Mouse (Mus musculus) stomach, postnatal 0 days (tissue): ENCODE results near the gene Gm1527. TPM values are rescaled to one million over a fixed set of nuclear protein-coding genes. Genes with fewer than 3 reads are reported as not detected.

Experiments used
- ATAC-seq: fragments of 200-750 bp; cut with Nextera tagmentation; 2 replicates; pipeline ENCODE4 v1.8.0; 2017; ENCODE audit not compliant: low FRiP score, low TSS enrichment
- DNase-seq: peaks from one replicate; pipeline ENCODE4 v3.0.0-alpha.2; 2016; ENCODE audit warnings: low spot score
- H3K27ac ChIP-seq: fragments of 300-500 bp; sonication (generic); replicated peaks from 2 replicates; pipeline ENCODE4 v1.5.1; 2014; ENCODE audit warnings: mild to moderate bottlenecking, control low read depth
- H3K27me3 ChIP-seq: fragments of 300-500 bp; sonication (generic); 2 replicates; pipeline ENCODE4 v1.6.1; 2014; ENCODE audit warnings: low read length; ENCODE audit not compliant: control insufficient read depth, insufficient read depth
- H3K36me3 ChIP-seq: fragments of 300-500 bp; sonication (generic); 2 replicates; pipeline ENCODE4 v1.6.1; 2014; ENCODE audit warnings: low read length, mixed read lengths; ENCODE audit not compliant: control insufficient read depth, insufficient read depth
- H3K4me1 ChIP-seq: fragments of 300-500 bp; sonication (generic); replicated peaks from 2 replicates; pipeline ENCODE4 v1.6.1; 2014; ENCODE audit warnings: antibody characterized with exemption; ENCODE audit not compliant: control insufficient read depth, insufficient read depth
- H3K4me2 ChIP-seq: fragments of 300-500 bp; sonication (generic); replicated peaks from 2 replicates; pipeline ENCODE4 v1.6.1; 2014; ENCODE audit warnings: low read depth, mild to moderate bottlenecking, control low read depth, moderate library complexity
- H3K4me3 ChIP-seq: fragments of 300-500 bp; sonication (generic); 2 replicates; pipeline ENCODE4 v1.5.1; 2014; ENCODE audit warnings: low read depth, low read length, control low read depth
- H3K9ac ChIP-seq: fragments of 300-500 bp; sonication (generic); 2 replicates; pipeline ENCODE4 v1.6.1; 2014; ENCODE audit warnings: mild to moderate bottlenecking, low read length, control low read depth, mixed read lengths
- H3K9me3 ChIP-seq: fragments of 300-500 bp; sonication (generic); 2 replicates; pipeline ENCODE4 v1.6.1; 2016; ENCODE audit warnings: low read length; ENCODE audit not compliant: control insufficient read depth
- CTCF ChIP-seq: IDR thresholded peaks from 2 replicates; pipeline ENCODE4 v1.5.1; 2016; ENCODE audit warnings: antibody characterized with exemption, low read depth, mild to moderate bottlenecking, moderate library complexity
- EP300 ChIP-seq: optimal IDR thresholded peaks from 2 replicates; pipeline ENCODE3; 2016; ENCODE audit warnings: antibody characterized with exemption
- WGBS: fragments of 180-500 bp; shearing (Covaris S2); extraction: QIAGEN DNeasy Blood & Tissue Kit; methylation state at CpG from one replicate; pipeline ENCODE4 v1.1.7; 2014; 5-methylcytosine and 5-hydroxymethylcytosine counted together
- polyA plus RNA-seq: library from polyadenylated mRNA; unstranded; fragments of >200 nt; fragmentation: Nextera tagmentation; extraction: Ambion mirVana; gene quantifications from 2 replicates; pipeline ENCODE4 v1.2.1, GENCODE M21; 2015

Gm1527 gene
- polyA plus RNA-seq, 1 experiment from 2014 or later = not detected

DNA sequence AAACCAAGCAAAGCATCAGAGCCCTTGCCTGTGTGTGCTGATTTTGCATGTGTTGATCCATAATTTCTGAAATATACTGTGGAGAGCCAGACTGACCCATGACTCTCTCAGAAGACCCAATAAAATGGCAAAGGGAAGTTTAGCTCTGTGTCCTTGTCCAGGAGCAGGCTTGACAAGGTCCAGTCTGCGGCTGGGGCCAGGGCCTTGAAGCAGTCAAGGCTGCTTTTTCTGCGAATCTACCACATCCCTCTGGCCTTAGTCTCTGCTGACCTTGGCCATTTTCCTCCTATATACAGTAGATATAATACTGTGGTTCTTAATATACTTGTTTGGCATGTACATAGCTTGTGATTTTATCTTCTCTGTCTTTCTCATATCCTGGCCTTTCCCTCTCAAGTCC is 73.5 kb downstream of the Gm1527 start:
- Histone ChIP-seq H3K9me3 (no peaks in the 10 kb centered on the region), H3K36me3 (no peaks in the 10 kb centered on the region), H3K4me2 (no peak overlapping the region), H3K9ac (no peak overlapping the region), H3K27me3 (no peaks in the 10 kb centered on the region), H3K4me3 (no peak overlapping the region), H3K27ac (no peak overlapping the region), H3K4me1 (no peaks in the 10 kb centered on the region)
- 79% methylated on average over 2 of the region's 2 CpGs for WGBS
- TF ChIP-seq CTCF (no peak), EP300 (no peak)
- no peak for ATAC-seq
- no peak for DNase-seq

DNA sequence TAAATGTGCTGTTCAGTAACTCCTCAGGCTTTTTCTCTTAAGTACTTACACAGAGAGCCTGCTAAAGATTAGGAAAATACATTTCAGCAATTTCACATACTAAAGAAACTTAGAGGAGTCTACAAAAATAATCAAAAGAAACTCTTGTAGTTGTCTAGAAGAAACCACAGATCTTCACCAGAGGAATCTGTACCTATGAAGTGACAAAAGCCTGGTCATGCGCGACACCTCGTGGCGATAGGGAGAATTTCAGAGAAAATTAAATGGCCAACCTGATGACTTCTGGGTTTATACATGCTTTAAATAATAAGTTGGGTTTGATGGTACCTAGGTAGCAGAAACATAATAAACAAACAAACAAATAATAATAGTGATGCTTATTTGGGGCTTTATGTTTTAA is 76.4 kb downstream of the Gm1527 start:
- peak; percentile 45 for DNase-seq
- Histone ChIP-seq H3K27ac (no peak overlapping the region), H3K9me3 (no peaks in the 10 kb centered on the region), H3K4me2 (no peak overlapping the region), H3K9ac (no peak overlapping the region), H3K4me3 (no peak overlapping the region), H3K36me3 (no peaks in the 10 kb centered on the region), H3K27me3 (no peaks in the 10 kb centered on the region), H3K4me1 (no peaks in the 10 kb centered on the region)
- WGBS = under 1% methylated on average over 4 of the region's 4 CpGs
- TF ChIP-seq EP300 = no peak
- TF ChIP-seq CTCF = peak; percentile 87
- ATAC-seq = no peak

Other genes starting within 250 kb of the Gm1527 start
- 0.25 and 0.31 TPM in 2 replicates for gene Slc2a2, start 194.7 kb upstream of the Gm1527 start, polyA plus RNA-seq
- gene Eif5a2, start 111.3 kb upstream of the Gm1527 start, polyA plus RNA-seq = 1.2 and 1.5 TPM in 2 replicates
- gene Rpl22l1, start 87.2 kb upstream of the Gm1527 start, polyA plus RNA-seq = 404 and 420 TPM in 2 replicates
- gene Egfem1, start 189.4 kb downstream of the Gm1527 start, polyA plus RNA-seq = 0.16 and 0.21 TPM in 2 replicates